Mouse (Mus musculus): ENCODE measurements around the gene Dnajc6. TPM values are rescaled to one million over a fixed set of nuclear protein-coding genes. Genes with fewer than 3 reads are reported as not detected.

The Dnajc6 gene
- polyA plus RNA-seq, 2 experiments = 0.82 to 0.98 TPM

- H3K4me2 ChIP-seq (replicated peaks; ENCODE audit: low read depth, low read length, severe bottlenecking) = peak overlapping the region; percentile 59
- no peak; the same call in 1 of the 2 replicates for ATAC-seq (ENCODE audit: low FRiP score, low read depth)
- TF ChIP-seq POLR2A (IDR thresholded peaks at IDR 0.05; ENCODE audit: borderline replicate concordance, extremely low read depth, insufficient read depth, insufficient read length) = no peak
- no peaks in the 10 kb centered on the region for H3K27me3 ChIP-seq (ENCODE audit: control insufficient read depth, insufficient read depth, low read length)
- peak; percentile 37 for DNase-seq (ENCODE audit: low spot score)
- H3K27ac ChIP-seq (replicated peaks; ENCODE audit: low read depth, low read length) = peak overlapping the region; percentile 95
- 0 out of 2 replicates have a peak, but pooled peaks cover 4% of the 10 kb centered on the region for H3K36me3 ChIP-seq (ENCODE audit: control insufficient read depth, insufficient read depth, low read length)
- peak overlapping the region; percentile 92 for H3K4me3 ChIP-seq (replicated peaks; ENCODE audit: low read length)
- WGBS = 1% methylated on average over 18 of the region's 20 CpGs
- H3K9me3 ChIP-seq (ENCODE audit: control insufficient read depth, low read length) = no peaks in the 10 kb centered on the region
- H3K4me1 ChIP-seq (ENCODE audit: control insufficient read depth, insufficient read depth, low read length) = peaks cover 5% of the 10 kb centered on the region; the same call in 1 of the 2 replicates
- H3K9ac ChIP-seq (ENCODE audit: low read depth, low read length, severe bottlenecking) = peak overlapping the region; percentile 93
Measured at GRCm38 (mm10) chr4:101647976-101648642, 151.7 kb downstream of the Dnajc6 start.

GRCm38 (mm10) chr4:101648745-101649144 is 152.3 kb downstream of the Dnajc6 start:
- H3K4me2 ChIP-seq (replicated peaks; ENCODE audit: low read depth, low read length, severe bottlenecking) = peak overlapping the region; percentile 59
- WGBS = 74% methylated on average over 1 of the region's 1 CpGs
- peaks cover 8% of the 10 kb centered on the region for H3K4me1 ChIP-seq (ENCODE audit: control insufficient read depth, insufficient read depth, low read length)
- peak overlapping the region; percentile 93 for H3K9ac ChIP-seq (ENCODE audit: low read depth, low read length, severe bottlenecking)
- no peaks in the 10 kb centered on the region for H3K9me3 ChIP-seq (ENCODE audit: control insufficient read depth, low read length)
- no peaks in the 10 kb centered on the region for H3K27me3 ChIP-seq (ENCODE audit: control insufficient read depth, insufficient read depth, low read length)
- H3K4me3 ChIP-seq (replicated peaks; ENCODE audit: low read length) = peak overlapping the region; percentile 92
- H3K36me3 ChIP-seq (ENCODE audit: control insufficient read depth, insufficient read depth, low read length) = 0 out of 2 replicates have a peak, but pooled peaks cover 4% of the 10 kb centered on the region
- no peak for TF ChIP-seq POLR2A (IDR thresholded peaks at IDR 0.05; ENCODE audit: borderline replicate concordance, extremely low read depth, insufficient read depth, insufficient read length)
- no peak for DNase-seq (ENCODE audit: low spot score)
- ATAC-seq (ENCODE audit: low FRiP score, low read depth) = no peak
- peak overlapping the region; percentile 95; the same call in 1 of the 2 replicates for H3K27ac ChIP-seq (replicated peaks; ENCODE audit: low read depth, low read length)

- no peak overlapping the region for H3K4me3 ChIP-seq (replicated peaks; ENCODE audit: low read length)
- WGBS = 91% methylated on average over 2 of the region's 2 CpGs
- peaks cover 17% of the 10 kb centered on the region for H3K4me1 ChIP-seq (ENCODE audit: control insufficient read depth, insufficient read depth, low read length)
Measured at GRCm38 (mm10) chr4:101650961-101651360, 154.5 kb downstream of the Dnajc6 start.

GRCm38 (mm10) chr4:101654256-101654655 is 157.8 kb downstream of the Dnajc6 start:
- Histone ChIP-seq H3K27ac (replicated peaks; ENCODE audit: low read depth, low read length) (0 out of 2 replicates have a peak overlapping the region, but pooled peaks have one; percentile 16), H3K4me1 (ENCODE audit: control insufficient read depth, insufficient read depth, low read length) (peaks cover 12% of the 10 kb centered on the region), H3K36me3 (ENCODE audit: control insufficient read depth, insufficient read depth, low read length) (peaks cover 21% of the 10 kb centered on the region), H3K9me3 (ENCODE audit: control insufficient read depth, low read length) (no peaks in the 10 kb centered on the region), H3K9ac (ENCODE audit: low read depth, low read length, severe bottlenecking) (no peak overlapping the region), H3K4me3 (replicated peaks; ENCODE audit: low read length) (no peak overlapping the region), H3K4me2 (replicated peaks; ENCODE audit: low read depth, low read length, severe bottlenecking) (no peak overlapping the region), H3K27me3 (ENCODE audit: control insufficient read depth, insufficient read depth, low read length) (no peaks in the 10 kb centered on the region)
- no peak for ATAC-seq (ENCODE audit: low FRiP score, low read depth)
- DNase-seq (ENCODE audit: low spot score) = no peak
- WGBS = 30% methylated on average over 6 of the region's 6 CpGs
- TF ChIP-seq POLR2A (IDR thresholded peaks at IDR 0.05; ENCODE audit: borderline replicate concordance, extremely low read depth, insufficient read depth, insufficient read length) = no peak

More at GRCm38 (mm10) chr4:101650961-101651360, 154.5 kb downstream of the Dnajc6 start:
- TF ChIP-seq POLR2A (IDR thresholded peaks at IDR 0.05; ENCODE audit: borderline replicate concordance, extremely low read depth, insufficient read depth, insufficient read length) = no peak
- no peak overlapping the region for H3K9ac ChIP-seq (ENCODE audit: low read depth, low read length, severe bottlenecking)
- ATAC-seq (ENCODE audit: low FRiP score, low read depth) = no peak
- 0 out of 2 replicates have a peak, but pooled peaks cover 4% of the 10 kb centered on the region for H3K36me3 ChIP-seq (ENCODE audit: control insufficient read depth, insufficient read depth, low read length)
- no peaks in the 10 kb centered on the region for H3K9me3 ChIP-seq (ENCODE audit: control insufficient read depth, low read length)
- H3K4me2 ChIP-seq (replicated peaks; ENCODE audit: low read depth, low read length, severe bottlenecking) = no peak overlapping the region
- no peak for DNase-seq (ENCODE audit: low spot score)
- no peaks in the 10 kb centered on the region for H3K27me3 ChIP-seq (ENCODE audit: control insufficient read depth, insufficient read depth, low read length)
- H3K27ac ChIP-seq (replicated peaks; ENCODE audit: low read depth, low read length) = no peak overlapping the region

- DNase-seq (ENCODE audit: low spot score) = no peak
- Histone ChIP-seq H3K27ac (replicated peaks; ENCODE audit: low read depth, low read length) (no peak overlapping the region), H3K27me3 (ENCODE audit: control insufficient read depth, insufficient read depth, low read length) (no peaks in the 10 kb centered on the region), H3K9ac (ENCODE audit: low read depth, low read length, severe bottlenecking) (no peak overlapping the region), H3K9me3 (ENCODE audit: control insufficient read depth, low read length) (no peaks in the 10 kb centered on the region), H3K4me1 (ENCODE audit: control insufficient read depth, insufficient read depth, low read length) (peaks cover 12% of the 10 kb centered on the region), H3K36me3 (ENCODE audit: control insufficient read depth, insufficient read depth, low read length) (peaks cover 27% of the 10 kb centered on the region), H3K4me2 (replicated peaks; ENCODE audit: low read depth, low read length, severe bottlenecking) (no peak overlapping the region), H3K4me3 (replicated peaks; ENCODE audit: low read length) (no peak overlapping the region)
- WGBS = 75% methylated on average over 4 of the region's 4 CpGs
- ATAC-seq (ENCODE audit: low FRiP score, low read depth) = no peak
- no peak for TF ChIP-seq POLR2A (IDR thresholded peaks at IDR 0.05; ENCODE audit: borderline replicate concordance, extremely low read depth, insufficient read depth, insufficient read length)
Measured at GRCm38 (mm10) chr4:101654788-101655414, 158.5 kb downstream of the Dnajc6 start.
